Mouse (Mus musculus) cortical plate, adult 2 months (tissue): Measurements from ENCODE around the gene Rxfp1. TPM values are rescaled to one million over a fixed set of nuclear protein-coding genes. Genes with fewer than 3 reads are reported as not detected.

Experiments used
- H3K27ac ChIP-seq: fragments of 200-500 bp; 2 replicates; pipeline ENCODE4 v1.5.1; 2012; ENCODE audit warnings: low read length, control low read depth, inconsistent platforms; ENCODE audit not compliant: insufficient read depth
- H3K4me1 ChIP-seq: fragments of 200-500 bp; 2 replicates; pipeline ENCODE4 v1.6.1; 2011; ENCODE audit warnings: low read length; ENCODE audit not compliant: control insufficient read depth, insufficient read depth
- H3K4me3 ChIP-seq: fragments of 200-500 bp; 2 replicates; pipeline ENCODE4 v1.5.1; 2011; ENCODE audit warnings: mild to moderate bottlenecking, low read length, control low read depth; ENCODE audit not compliant: insufficient read depth
- CTCF ChIP-seq: fragments of 200-500 bp; IDR thresholded peaks from 2 replicates; pipeline ENCODE4 v1.5.1; 2011; ENCODE audit warnings: mild to moderate bottlenecking, control low read depth, low read length; ENCODE audit not compliant: insufficient read depth; ENCODE audit errors: extremely low read depth
- POLR2A ChIP-seq: fragments of 200-500 bp; IDR thresholded peaks from 2 replicates; pipeline ENCODE4 v1.6.1; 2011; ENCODE audit warnings: mild to moderate bottlenecking, low read length, control low read depth; ENCODE audit not compliant: insufficient read depth; ENCODE audit errors: extremely low read depth
- polyA plus RNA-seq: library from polyadenylated mRNA; depleted of rRNA; stranded (reverse); fragments of >200 nt; gene quantifications from 2 replicates; pipeline ENCODE4 v1.2.3, GENCODE M21; 2012

Rxfp1 gene
- polyA plus RNA-seq, 1 experiment = 17.9 TPM

- TF ChIP-seq CTCF = no peak
- no peak for TF ChIP-seq POLR2A
- H3K4me3 ChIP-seq = no peak overlapping the region
- H3K4me1 ChIP-seq = no peaks in the 10 kb centered on the region
- no peak overlapping the region for H3K27ac ChIP-seq
These were observed 61.3 kb downstream of the Rxfp1 start for GRCm38 (mm10) chr3:79676411-79676810.

GRCm38 (mm10) chr3:79674641-79675040 lies 63.0 kb downstream of the Rxfp1 start:
- no peak overlapping the region for H3K27ac ChIP-seq
- no peak overlapping the region for H3K4me3 ChIP-seq
- H3K4me1 ChIP-seq = no peaks in the 10 kb centered on the region
- TF ChIP-seq POLR2A (no peak), CTCF (no peak)

GRCm38 (mm10) chr3:79673082-79673481 lies 64.6 kb downstream of the Rxfp1 start:
- Histone ChIP-seq H3K27ac (no peak overlapping the region), H3K4me1 (no peaks in the 10 kb centered on the region), H3K4me3 (no peak overlapping the region)
- no peak for TF ChIP-seq POLR2A
- peak; percentile 63 for TF ChIP-seq CTCF

GRCm38 (mm10) chr3:79672188-79672587 lies 65.5 kb downstream of the Rxfp1 start:
- Histone ChIP-seq H3K4me1 (no peaks in the 10 kb centered on the region), H3K4me3 (no peak overlapping the region), H3K27ac (no peak overlapping the region)
- TF ChIP-seq CTCF (no peak), POLR2A (no peak)

GRCm38 (mm10) chr3:79670556-79670955 lies 67.1 kb downstream of the Rxfp1 start:
- no peak overlapping the region for H3K4me3 ChIP-seq
- TF ChIP-seq CTCF (no peak), POLR2A (no peak)
- H3K4me1 ChIP-seq = no peaks in the 10 kb centered on the region

GRCm38 (mm10) chr3:79664787-79665408 lies 72.8 kb downstream of the Rxfp1 start:
- no peak for TF ChIP-seq POLR2A
- TF ChIP-seq CTCF = peak; percentile 66
- H3K4me3 ChIP-seq = no peak overlapping the region
- no peaks in the 10 kb centered on the region for H3K4me1 ChIP-seq
- no peak overlapping the region for H3K27ac ChIP-seq

More at GRCm38 (mm10) chr3:79670556-79670955, 67.1 kb downstream of the Rxfp1 start:
- no peak overlapping the region for H3K27ac ChIP-seq

GRCm38 (mm10) chr3:79656682-79657081 lies 81.0 kb downstream of the Rxfp1 start:
- Histone ChIP-seq H3K4me1 (no peaks in the 10 kb centered on the region), H3K4me3 (no peak overlapping the region)

GRCm38 (mm10) chr3:79652129-79652528 lies 85.6 kb downstream of the Rxfp1 start:
- TF ChIP-seq CTCF (no peak), POLR2A (no peak)
- no peak overlapping the region for H3K27ac ChIP-seq
- no peak overlapping the region for H3K4me3 ChIP-seq
- no peaks in the 10 kb centered on the region for H3K4me1 ChIP-seq

More at GRCm38 (mm10) chr3:79656682-79657081, 81.0 kb downstream of the Rxfp1 start:
- H3K27ac ChIP-seq = no peak overlapping the region
- TF ChIP-seq CTCF = no peak
- no peak for TF ChIP-seq POLR2A

GRCm38 (mm10) chr3:79629416-79629730 lies 108.3 kb downstream of the Rxfp1 start, which contains the start of gene Etfdh:
Gene Etfdh, minus strand, starts transcription at chr3:79629500.
- Histone ChIP-seq H3K4me1 (no peaks in the 10 kb centered on the region), H3K27ac (no peak within 1 kb of the TSS), H3K4me3 (peak within 1 kb of the TSS; percentile 52)
- TF ChIP-seq POLR2A (no peak), CTCF (no peak)

GRCm38 (mm10) chr3:79628561-79629415 lies 108.9 kb downstream of the Rxfp1 start, which contains the start of gene 4930579G24Rik:
Gene 4930579G24Rik, plus strand, starts transcription at chr3:79629079.
- peak; percentile 82 for TF ChIP-seq POLR2A
- TF ChIP-seq CTCF = no peak
- H3K4me1 ChIP-seq = no peaks in the 10 kb centered on the region

More at GRCm38 (mm10) chr3:79628561-79629415, 108.9 kb downstream of the Rxfp1 start, which contains the start of gene 4930579G24Rik:
- Histone ChIP-seq H3K4me3 (peak within 1 kb of the TSS; percentile 52), H3K27ac (no peak within 1 kb of the TSS)
